Mouse (Mus musculus) layer of hippocampus, adult 11-12 months (tissue): ENCODE results near the gene Ehmt1.

Experiments used
- DNase-seq: peaks from one replicate; pipeline ENCODE4 v3.0.0; 2022; ENCODE audit warnings: low spot score

The Ehmt1 gene

DNA sequence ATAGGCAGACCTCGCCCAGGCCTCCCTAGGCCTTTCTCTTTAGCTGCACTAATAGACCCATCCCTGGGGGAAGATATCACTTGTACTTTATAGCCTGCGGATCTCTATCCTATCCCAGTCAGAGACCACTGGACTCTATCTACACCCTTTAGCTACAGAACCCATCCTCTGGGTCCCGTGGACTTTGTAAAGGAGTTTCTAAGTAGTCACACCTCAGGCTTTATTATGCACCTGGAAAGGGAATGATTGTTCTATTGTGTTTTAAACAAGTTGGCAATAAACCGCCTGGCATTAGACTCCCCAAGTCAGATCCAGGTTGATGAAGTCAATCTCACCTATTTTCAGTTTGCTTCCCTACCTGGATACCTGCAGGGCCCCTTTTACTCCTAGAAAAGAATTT lies 7.2 kb downstream of the Ehmt1 start:
- DNase-seq, result no peak

DNA sequence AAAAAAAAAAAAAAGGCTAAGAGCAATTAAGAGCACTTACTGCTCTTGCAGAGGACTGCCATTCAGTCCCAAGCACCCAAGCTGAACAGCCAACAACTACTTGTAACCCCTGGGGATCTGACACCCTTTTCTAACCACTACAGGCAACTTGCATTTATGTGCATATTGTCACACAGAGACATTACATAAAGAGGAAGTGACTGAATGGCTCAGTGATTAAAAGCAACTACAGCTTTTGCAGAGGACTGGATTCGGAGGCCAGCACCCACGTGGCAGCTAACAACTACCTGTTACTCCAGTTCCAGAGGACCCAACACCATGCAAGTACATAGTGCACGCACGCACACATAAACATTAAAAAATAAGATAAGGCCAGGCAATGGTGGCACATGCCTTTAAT lies 8.9 kb downstream of the Ehmt1 start:
- DNase-seq, result no peak

DNA sequence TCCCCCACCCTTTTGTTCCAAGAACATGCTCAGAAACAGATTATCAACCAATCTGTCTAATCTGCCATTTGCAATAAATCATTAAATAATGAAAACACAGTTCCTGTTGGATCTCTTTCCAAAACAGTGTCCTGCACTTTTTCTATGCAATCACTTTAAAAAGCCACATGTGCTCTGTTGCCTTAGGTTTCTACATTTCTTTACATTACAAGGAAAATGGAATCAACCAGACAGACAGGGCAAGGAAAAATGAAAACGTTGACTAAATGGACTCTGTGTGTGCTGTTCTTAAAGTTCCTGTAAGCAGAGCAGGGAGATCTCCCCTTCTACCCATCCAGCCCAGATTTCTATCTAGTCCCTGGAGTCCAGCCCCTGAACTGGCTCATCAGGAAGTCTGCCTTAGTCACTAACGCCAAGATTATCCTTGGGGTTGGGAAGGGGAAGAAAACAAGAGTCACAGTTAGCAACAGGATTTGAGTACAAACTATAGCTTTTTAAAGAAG lies 13.7 kb downstream of the Ehmt1 start:
- no peak for DNase-seq

DNA sequence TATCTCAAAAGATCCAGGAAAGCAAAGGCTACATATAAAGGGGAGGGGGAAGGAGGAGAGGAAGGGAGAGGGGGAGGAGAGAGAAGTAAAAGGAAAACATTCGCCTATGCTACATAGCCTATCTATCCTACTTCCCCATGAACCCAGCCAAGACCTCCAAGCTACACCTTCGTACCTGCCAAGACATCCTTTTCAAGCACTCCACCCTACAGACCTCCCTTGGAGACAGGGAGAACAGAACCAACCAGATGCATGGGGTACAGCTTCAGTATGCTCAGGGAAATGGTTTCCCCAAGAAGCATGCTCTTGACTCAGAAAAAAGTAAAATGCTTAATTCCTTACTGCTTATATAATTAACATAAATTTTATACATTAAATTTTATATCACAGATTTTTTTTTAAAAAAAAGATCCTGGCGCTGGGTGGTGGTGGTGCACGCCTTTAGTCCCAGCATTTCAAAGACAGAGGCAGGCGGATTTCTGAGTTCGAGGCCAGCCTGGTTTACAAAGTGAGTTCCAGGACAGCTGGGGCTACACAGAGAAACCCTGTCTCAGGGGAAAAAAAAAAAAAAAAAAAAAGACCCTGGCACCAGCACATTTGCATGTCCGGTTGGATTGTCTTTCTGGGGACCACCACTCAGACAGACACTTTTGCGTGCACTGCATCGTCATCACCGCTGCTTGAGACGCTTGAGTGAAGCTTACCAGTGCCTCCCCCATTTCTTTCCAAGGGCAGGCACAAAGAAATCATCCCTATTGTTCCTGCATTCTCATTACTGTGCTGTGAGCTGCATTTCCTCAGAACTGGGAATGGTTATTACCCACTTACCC lies 14.4 kb downstream of the Ehmt1 start:
- no peak for DNase-seq

DNA sequence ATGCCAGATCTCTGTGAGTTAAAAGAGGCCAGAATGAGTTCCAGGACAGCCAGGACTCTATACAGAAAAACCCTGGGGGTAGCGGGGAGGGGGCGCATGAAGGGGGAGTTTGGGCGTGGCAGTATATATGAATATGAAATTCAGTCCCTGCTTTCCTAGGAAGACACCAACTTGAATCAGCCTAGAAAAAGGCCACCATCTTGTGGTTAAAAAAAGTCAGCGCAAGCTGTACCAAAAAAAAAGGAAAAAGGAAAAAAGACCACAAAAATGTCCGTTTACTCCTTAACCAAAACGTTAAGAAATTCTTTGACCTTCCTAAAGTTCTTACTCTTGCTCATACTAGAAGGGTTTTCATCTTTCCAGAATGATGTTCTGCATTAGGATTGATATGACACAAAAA lies 16.4 kb downstream of the Ehmt1 start:
- no peak for DNase-seq

DNA sequence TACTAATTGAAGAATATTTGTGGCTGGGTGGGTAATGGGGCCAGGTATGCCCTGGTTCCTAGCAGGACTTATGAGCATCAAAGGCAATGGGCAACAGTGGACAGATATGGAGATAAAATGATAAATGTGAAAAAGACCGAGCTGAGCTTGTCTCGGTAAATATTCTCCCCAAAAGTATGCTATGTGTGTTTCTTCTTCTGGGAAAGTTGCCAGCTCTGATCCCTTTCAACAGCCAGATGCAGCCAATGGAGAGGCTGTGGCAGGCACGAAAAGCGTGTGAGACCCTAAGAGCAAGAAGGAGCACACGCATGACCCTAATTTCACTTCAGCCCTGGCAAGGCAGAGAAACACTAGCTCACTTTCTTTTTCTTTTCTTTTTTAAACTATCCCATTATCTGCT lies 18.4 kb downstream of the Ehmt1 start:
- no peak for DNase-seq

DNA sequence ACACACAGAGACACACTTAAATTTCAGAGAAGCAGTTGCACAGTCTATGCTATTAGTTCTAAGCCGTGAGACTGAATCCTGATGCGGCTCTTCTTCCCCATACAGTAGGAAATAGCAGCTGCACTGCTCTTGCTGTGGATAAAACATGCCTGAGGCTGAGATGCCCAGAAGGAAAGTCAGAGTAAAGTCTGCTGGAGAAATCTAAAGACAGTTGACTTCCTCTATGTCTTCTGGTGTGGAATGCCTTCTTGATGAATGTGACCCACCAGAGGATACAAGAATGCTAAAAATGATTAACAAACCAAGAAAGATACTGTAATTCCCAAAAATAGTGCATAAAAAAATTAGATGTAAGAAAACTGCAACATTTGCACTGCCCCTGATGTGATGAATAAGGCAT lies 20.1 kb downstream of the Ehmt1 start:
- DNase-seq, result no peak

DNA sequence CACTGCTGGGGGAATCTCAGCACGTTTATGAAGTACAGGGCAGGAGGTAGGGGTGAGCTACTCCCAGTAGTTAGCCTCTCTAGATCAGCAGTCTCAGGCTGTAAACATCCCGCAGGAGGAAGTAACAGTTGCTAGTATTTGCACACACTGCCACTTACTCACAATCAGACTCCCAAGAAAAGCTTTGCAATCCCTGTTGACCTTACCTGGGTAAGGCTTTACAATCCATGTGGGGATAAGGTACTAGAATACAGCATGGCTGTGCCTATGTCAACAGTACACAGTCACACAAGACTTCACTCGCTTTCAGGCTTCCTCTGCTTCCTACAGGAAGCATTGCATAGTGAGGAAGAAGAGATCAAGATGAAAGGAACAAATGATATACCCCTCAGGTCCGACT lies 22.7 kb downstream of the Ehmt1 start:
- DNase-seq, result no peak

DNA sequence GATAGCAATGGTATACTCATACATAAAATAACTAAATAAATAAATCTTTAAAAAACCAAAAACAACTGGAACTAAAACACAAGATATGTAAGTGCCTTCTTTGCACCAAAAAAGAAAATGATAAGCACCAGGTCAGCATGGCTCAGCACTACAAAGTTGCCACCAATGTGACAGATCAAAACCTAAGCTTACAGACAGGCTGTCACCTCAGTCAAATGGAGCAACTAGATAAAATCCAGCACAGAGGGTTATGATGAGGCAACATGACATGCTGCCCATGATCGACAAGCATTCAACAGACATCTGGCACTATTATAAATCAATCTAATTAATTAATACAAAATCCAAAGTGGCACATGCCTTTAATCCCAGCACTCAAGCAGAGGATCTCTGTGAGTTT lies 25.2 kb downstream of the Ehmt1 start:
- DNase-seq, result no peak

DNA sequence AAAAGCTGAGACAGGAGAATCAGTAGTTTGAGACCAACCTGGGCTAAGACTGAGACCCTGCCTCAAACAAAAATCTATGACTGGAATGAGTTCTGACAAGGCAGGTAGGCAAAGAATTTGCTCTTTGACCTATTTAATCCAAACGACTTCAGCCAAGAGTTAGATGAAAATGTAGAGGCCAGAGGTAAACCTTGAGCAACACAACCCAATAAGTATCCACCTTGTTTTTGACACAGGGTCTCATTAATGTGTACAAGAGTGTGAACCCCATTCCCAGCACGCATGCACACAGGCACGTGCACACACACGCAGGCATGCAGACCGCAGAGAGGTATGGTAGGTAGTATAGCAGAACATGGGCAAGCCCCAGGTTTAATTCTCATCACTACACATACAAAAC lies 27.1 kb downstream of the Ehmt1 start:
- DNase-seq, result no peak

DNA sequence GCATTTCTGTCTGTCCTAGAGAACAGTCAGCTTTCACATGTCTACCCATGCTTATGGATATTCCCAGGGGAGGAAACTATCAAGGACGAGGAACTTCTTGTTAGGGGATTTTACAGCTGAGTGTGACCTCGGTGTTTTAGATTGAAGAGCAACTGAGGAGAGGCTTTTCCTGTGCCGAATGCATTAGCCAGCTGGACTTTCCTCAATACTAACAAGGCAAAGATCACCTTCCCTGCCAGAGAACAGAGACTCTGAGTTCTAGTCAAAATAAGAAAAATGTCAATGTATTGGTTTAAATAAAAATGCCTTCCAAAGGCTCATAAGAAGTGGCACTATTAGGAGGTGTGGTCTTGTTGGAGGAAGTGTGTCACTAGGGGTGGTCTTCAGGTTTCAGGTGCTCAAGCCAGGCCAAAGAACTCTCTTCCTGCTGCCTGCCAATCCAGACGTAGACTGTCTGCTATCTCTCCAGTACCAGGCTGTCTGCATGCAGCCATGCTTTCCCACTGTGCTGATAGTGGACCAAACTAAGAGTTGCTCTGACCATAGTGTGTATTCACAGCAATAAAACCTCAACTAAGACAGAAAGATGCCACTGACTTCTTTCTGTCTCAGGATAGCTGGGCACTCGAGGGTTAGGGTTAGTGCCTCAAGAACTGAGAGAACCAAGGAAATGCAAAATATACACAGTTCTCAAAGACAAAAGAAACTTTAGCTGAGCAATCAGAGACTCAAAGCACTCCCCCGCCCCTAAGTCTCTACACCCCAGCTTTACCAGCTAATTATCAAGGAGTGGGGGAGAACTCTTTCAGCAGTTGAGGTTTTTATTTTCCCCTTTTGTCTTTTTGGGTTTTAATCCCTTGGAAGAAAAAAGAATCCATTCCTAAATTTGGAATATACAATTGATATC lies 28.6 kb downstream of the Ehmt1 start:
- no peak for DNase-seq

DNA sequence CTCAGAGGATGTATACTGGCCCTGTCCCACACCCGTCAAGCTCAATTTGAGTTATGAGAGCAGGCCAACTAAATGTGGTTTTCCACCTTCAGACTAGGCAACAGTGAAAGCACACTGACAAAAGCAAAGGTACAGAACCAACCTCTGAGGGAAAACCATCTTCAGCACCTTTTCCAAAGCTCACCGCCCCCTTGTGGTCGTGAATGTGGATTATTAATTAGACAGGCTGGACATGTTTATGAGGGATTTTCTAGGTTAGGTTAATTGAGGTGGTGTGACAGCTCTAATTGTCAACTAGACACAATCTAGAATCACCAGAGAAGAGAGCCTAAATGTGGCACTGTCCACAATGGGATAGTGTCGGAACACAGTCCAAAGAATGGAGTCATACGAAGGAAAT lies 30.5 kb downstream of the Ehmt1 start:
- DNase-seq, result no peak

DNA sequence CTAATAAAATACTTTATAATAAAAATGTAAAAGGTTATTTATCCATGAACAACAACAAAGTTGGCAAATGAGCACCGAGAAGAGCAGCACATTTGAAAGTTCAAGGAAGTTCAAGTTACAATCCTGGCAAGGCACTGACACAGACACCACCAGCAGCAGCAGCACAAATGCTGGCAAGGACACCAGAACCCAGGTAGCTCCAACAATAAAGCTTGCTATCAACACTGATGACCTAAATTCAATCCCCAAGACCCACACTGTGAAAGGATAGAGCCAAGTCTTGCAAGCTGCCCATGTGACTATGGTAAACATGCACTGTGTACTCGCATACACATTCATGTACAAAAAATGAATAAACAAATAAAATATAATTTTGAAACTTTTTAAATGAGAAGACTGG lies 38.7 kb downstream of the Ehmt1 start:
- DNase-seq, result no peak

DNA sequence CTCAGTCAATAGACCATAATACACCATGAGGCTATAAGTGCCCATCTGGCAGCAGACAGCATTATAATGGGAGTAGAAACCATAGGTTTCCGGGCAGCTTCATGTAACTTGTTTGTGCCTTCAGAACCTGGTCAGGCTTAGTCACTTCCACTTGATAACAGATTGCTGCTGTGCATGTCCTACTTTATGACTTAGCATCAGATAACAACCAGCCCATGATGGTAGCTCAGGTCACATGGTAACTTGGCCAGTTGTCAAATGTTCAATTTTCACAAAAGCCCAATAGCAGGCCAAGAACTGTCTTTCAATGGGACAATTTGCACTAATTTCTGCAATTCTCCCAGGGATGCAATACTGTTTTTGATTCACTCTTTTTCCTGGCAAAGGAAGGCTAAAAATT lies 48.5 kb downstream of the Ehmt1 start:
- no peak for DNase-seq

DNA sequence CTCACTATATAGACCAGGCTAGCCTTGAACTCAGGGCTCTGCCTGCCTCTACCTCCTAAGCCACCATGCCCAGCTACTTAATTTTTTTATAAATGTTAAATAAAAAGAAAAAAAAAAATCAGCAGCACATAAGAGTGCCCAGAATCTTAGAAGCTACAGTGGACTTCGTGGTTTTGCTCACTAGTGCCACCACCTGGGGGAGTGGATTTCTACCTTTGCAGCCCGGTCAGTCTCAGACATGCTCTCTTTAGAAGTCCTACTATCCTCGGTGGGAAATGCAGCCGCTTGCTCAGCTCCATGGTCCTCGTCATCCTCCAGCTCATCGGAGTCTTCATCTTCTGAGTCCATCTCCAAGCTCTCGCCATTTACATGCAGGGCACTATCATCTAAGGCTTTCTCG lies 56.4 kb downstream of the Ehmt1 start:
- peak; percentile 16 for DNase-seq

DNA sequence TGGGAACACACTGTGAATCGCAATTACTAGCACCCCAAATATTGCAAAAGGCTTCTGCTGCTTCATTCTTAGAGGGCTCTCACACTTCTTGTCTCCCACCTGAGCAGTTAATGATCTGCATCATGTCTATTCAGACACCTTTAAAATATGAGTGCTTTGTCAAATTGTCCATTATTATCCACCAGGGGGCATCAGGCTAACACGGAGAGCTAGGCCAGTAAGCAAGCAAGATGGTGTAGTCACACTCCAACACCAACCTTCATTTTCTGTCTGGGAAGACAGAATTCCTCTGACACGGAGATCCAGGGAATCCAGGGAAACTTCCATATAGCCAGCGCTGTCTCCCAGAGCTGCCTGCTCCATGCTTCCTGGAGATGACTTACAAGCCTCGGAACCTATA lies 67.0 kb downstream of the Ehmt1 start:
- no peak for DNase-seq

DNA sequence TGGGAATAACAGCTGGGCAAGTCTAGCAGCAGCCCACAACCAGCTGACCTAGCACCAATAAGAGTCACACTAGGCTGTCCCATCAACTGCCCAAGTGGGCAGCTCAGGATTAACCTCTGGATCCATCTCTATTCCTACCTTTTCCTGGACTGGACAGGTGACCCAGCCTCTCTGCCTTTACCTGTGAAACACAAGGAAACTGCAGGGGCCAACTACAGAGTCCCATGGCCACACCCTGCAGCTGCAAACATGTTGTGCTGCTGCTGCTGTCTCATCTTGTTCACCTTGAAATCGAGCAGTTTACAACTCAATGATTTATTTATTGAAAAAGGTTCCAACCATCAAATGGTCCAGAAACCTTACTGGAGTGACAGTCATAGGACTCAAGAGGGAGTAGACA lies 72.9 kb downstream of the Ehmt1 start:
- DNase-seq, result no peak

DNA sequence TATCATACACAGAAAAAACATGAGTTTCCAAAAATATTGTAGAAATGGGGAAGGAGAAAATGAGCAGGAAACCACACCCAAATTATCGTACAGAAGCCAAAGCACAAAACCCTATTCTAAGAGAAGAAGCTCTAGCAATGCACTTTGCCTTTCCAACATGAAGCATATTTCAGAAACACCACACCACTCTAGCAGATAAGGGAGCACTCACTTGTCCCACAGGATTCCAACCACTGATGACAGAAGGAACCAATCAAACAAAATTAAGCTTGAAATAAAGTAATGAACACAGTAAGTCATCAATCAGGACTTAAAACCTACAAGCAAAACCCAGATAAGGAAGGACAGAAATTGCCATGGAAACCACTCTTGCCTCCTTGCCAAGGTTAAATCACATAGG lies 74.2 kb downstream of the Ehmt1 start:
- DNase-seq, result no peak

DNA sequence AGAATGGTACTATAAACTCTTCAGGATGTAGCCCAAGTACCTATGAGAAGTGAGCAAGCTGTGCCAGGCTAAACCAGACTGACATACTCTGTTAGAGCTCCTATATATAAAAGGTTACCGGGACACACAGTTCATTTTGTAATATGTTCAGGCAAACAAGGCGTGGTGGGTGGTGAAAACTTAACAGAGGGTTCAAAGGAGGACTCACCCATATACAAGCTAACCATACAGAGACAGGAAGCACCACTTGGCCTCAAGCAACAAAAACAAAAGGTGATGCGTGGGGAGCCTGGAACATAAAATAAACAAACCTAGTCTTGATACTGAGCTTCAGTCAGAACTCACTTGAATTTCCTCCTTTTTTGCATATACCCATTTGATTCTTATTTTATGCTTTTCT lies 88.8 kb downstream of the Ehmt1 start:
- no peak for DNase-seq

DNA sequence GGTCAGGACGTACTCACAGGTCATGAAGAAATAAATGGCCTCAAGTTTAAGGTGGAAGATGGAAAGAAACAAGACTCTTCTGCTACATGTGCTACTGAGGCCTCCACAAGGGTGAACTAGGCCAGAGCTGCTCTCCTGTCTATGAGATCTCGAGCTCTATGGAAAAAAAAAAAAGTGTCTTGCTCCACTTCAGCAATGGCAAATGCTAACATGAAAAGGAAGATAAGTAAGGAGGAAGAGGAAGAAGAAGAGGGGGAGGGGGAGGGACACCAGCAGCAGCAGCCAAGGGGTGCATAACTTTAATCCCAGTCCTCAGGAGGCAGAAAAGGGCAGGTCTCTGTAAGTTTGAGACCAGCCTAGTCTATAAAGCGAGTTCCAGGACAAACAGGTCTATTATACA lies 109.7 kb downstream of the Ehmt1 start:
- DNase-seq, result no peak

DNA sequence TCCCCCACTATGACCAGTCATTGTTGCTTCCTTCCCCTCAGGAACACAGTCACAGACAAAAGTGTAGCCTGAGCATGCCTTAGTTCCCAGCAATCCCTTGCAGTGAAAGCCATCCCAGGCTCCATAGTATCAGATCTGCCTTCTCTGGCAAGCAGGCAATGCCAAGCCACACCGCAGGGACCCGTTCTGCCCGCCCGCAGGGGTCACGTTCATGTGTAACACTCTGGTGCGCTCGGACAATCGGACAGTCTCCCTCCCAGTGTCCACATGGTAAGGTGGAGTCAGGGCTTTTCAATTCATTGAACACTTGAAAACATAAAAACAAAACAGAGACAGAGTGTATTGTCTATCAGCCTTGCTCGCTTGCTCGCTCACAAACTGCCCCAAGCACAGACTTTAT lies 111.7 kb downstream of the Ehmt1 start:
- DNase-seq, result no peak

DNA sequence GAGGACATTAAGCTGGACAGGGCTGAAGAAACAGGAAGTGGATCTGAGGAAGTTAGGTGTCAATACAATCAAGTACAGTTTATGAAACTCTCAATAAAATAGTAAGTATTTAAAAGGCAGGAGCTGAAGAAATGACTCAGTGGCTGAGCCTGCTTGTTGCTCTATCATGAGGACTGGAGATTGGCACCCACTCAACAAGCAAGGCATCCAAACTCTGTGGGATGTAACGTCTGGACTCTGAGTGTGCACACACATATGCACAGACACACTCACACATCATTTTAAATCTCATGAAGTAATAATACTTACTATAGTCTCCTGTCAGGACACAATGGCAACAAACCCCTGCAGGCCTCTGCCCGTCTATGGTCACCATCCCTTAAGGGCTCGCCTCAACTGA lies 112.4 kb downstream of the Ehmt1 start:
- DNase-seq, result peak; percentile 32

DNA sequence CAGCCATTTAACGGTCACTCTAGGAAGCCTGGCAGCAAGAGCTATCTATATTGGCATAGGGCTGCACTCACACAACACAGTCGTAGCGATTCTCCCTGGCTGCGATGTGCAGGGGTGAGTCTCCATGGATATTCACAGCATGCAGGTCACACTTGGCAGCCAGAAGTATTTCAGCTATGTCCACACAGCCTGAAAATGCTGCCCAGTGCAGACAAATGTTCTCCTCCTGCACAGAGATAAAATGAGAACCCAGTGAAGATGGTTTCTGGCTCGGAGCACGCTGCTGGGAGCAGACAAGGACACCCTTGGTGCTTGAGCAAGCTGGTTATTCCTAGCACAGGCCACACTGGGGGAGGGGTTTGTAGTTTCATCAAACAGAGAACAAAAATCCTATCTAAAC lies 113.3 kb downstream of the Ehmt1 start:
- no peak for DNase-seq
